Mouse (Mus musculus) heart, embryonic 16.5 days (tissue): ENCODE measurements around the gene Snx18. TPM values are rescaled to one million over a fixed set of nuclear protein-coding genes. Genes with fewer than 3 reads are reported as not detected.

Source experiments
- ATAC-seq: fragments of 200-750 bp; cut with Nextera tagmentation; replicated peaks from 2 replicates; pipeline ENCODE4 v1.8.0; 2017; ENCODE audit warnings: moderate number of reproducible peaks; ENCODE audit not compliant: insufficient read depth, low FRiP score; ENCODE audit errors: extremely low read depth
- H3K27ac ChIP-seq: fragments of 300-500 bp; sonication (generic); 2 replicates; pipeline ENCODE4 v1.5.1; 2014; ENCODE audit warnings: mild to moderate bottlenecking, low read length, control low read depth, moderate library complexity
- H3K27me3 ChIP-seq: fragments of 300-500 bp; sonication (generic); 2 replicates; pipeline ENCODE4 v1.6.1; 2014; ENCODE audit warnings: low read length, mixed read lengths; ENCODE audit not compliant: control insufficient read depth, insufficient read depth
- H3K36me3 ChIP-seq: fragments of 300-500 bp; sonication (generic); 2 replicates; pipeline ENCODE4 v1.6.1; 2014; ENCODE audit not compliant: control insufficient read depth, insufficient read depth
- H3K4me1 ChIP-seq: fragments of 300-500 bp; sonication (generic); 2 replicates; pipeline ENCODE4 v1.6.1; 2014; ENCODE audit warnings: low read length, mixed read lengths; ENCODE audit not compliant: control insufficient read depth, insufficient read depth
- H3K4me2 ChIP-seq: fragments of 300-500 bp; sonication (generic); 2 replicates; pipeline ENCODE4 v1.6.1; 2014; ENCODE audit warnings: low read depth, mild to moderate bottlenecking, control low read depth, low read length
- H3K4me3 ChIP-seq: fragments of 300-500 bp; sonication (generic); 2 replicates; pipeline ENCODE4 v1.5.1; 2014; ENCODE audit warnings: mild to moderate bottlenecking, control low read depth, low read length
- H3K9ac ChIP-seq: fragments of 300-500 bp; sonication (generic); 2 replicates; pipeline ENCODE4 v1.6.1; 2014; ENCODE audit warnings: low read length, control low read depth
- H3K9me3 ChIP-seq: fragments of 300-500 bp; sonication (generic); replicated peaks from 2 replicates; pipeline ENCODE4 v1.6.1; 2016; ENCODE audit warnings: low read length; ENCODE audit not compliant: control insufficient read depth
- WGBS: fragments of 180-500 bp; shearing (Covaris S2); extraction: QIAGEN DNeasy Blood & Tissue Kit; methylation state at CpG from one replicate; pipeline ENCODE4 v1.1.7; 2014; 5-methylcytosine and 5-hydroxymethylcytosine counted together
- polyA plus RNA-seq: library from polyadenylated mRNA; unstranded; fragments of >200 nt; fragmentation: Nextera tagmentation; extraction: Ambion mirVana; gene quantifications from 2 replicates; pipeline ENCODE4 v1.2.1, GENCODE M21; 2015

Gene Snx18
- polyA plus RNA-seq, 1 experiment from 2014 or later: 10.7 TPM

- H3K27me3 ChIP-seq: no peaks in the 10 kb centered on the region
- no peaks in the 10 kb centered on the region for H3K36me3 ChIP-seq
- no peaks in the 10 kb centered on the region for H3K9me3 ChIP-seq
- no peak overlapping the region for H3K9ac ChIP-seq
- H3K4me1 ChIP-seq: no peaks in the 10 kb centered on the region
- 75% methylated on average over 11 of the region's 11 CpGs for WGBS
- H3K4me2 ChIP-seq: no peak overlapping the region
- H3K27ac ChIP-seq: no peak overlapping the region
- H3K4me3 ChIP-seq: no peak overlapping the region
- no peak for ATAC-seq
Observed at GRCm38 (mm10) chr13:113640944-113641597, 22.7 kb upstream of the Snx18 start.

GRCm38 (mm10) chr13:113638914-113639313, 20.6 kb upstream of the Snx18 start:
- H3K27me3 ChIP-seq: no peaks in the 10 kb centered on the region
- WGBS: 23% methylated on average over 7 of the region's 7 CpGs
- ATAC-seq: no peak
- H3K36me3 ChIP-seq: no peaks in the 10 kb centered on the region
- H3K4me3 ChIP-seq: no peak overlapping the region
- no peaks in the 10 kb centered on the region for H3K9me3 ChIP-seq
- 0 out of 2 replicates have a peak, but pooled peaks cover 3% of the 10 kb centered on the region for H3K4me1 ChIP-seq
- H3K4me2 ChIP-seq: peak overlapping the region; percentile 35
- no peak overlapping the region for H3K9ac ChIP-seq
- no peak overlapping the region for H3K27ac ChIP-seq

GRCm38 (mm10) chr13:113635799-113636222, 17.4 kb upstream of the Snx18 start:
- WGBS: 60% methylated on average over 17 of the region's 17 CpGs
- Histone ChIP-seq H3K9ac (no peak overlapping the region), H3K4me3 (no peak overlapping the region), H3K9me3 (no peaks in the 10 kb centered on the region), H3K27me3 (no peaks in the 10 kb centered on the region), H3K4me2 (peak overlapping the region; percentile 17), H3K27ac (no peak overlapping the region), H3K36me3 (no peaks in the 10 kb centered on the region), H3K4me1 (0 out of 2 replicates have a peak, but pooled peaks cover 3% of the 10 kb centered on the region)
- ATAC-seq: no peak; the same call in 1 of the 2 replicates

GRCm38 (mm10) chr13:113634732-113635481, 16.5 kb upstream of the Snx18 start:
- H3K9me3 ChIP-seq: no peaks in the 10 kb centered on the region
- ATAC-seq: no peak
- H3K4me3 ChIP-seq: no peak overlapping the region
- no peaks in the 10 kb centered on the region for H3K36me3 ChIP-seq
- no peaks in the 10 kb centered on the region for H3K27me3 ChIP-seq
- no peak overlapping the region for H3K4me2 ChIP-seq
- 0 out of 2 replicates have a peak, but pooled peaks cover 3% of the 10 kb centered on the region for H3K4me1 ChIP-seq
- no peak overlapping the region for H3K27ac ChIP-seq
- no peak overlapping the region for H3K9ac ChIP-seq
- 38% methylated on average over 15 of the region's 15 CpGs for WGBS

- WGBS: 55% methylated on average over 6 of the region's 6 CpGs
Observed at GRCm38 (mm10) chr13:113632506-113632905, 14.1 kb upstream of the Snx18 start.

GRCm38 (mm10) chr13:113627601-113628000, 9.2 kb upstream of the Snx18 start:
- Histone ChIP-seq H3K4me2 (no peak overlapping the region), H3K9ac (no peak overlapping the region), H3K36me3 (no peaks in the 10 kb centered on the region), H3K4me3 (no peak overlapping the region), H3K9me3 (no peaks in the 10 kb centered on the region), H3K27me3 (no peaks in the 10 kb centered on the region), H3K4me1 (no peaks in the 10 kb centered on the region), H3K27ac (no peak overlapping the region)
- ATAC-seq: no peak
- 81% methylated on average over 8 of the region's 8 CpGs for WGBS

More at GRCm38 (mm10) chr13:113632506-113632905, 14.1 kb upstream of the Snx18 start:
- Histone ChIP-seq H3K4me1 (0 out of 2 replicates have a peak, but pooled peaks cover 3% of the 10 kb centered on the region), H3K4me2 (no peak overlapping the region), H3K36me3 (no peaks in the 10 kb centered on the region), H3K27me3 (no peaks in the 10 kb centered on the region), H3K9me3 (no peaks in the 10 kb centered on the region), H3K9ac (no peak overlapping the region), H3K27ac (no peak overlapping the region), H3K4me3 (no peak overlapping the region)
- ATAC-seq: no peak

- H3K9me3 ChIP-seq: no peaks in the 10 kb centered on the region
- no peak overlapping the region for H3K4me3 ChIP-seq
- no peaks in the 10 kb centered on the region for H3K27me3 ChIP-seq
- no peak overlapping the region for H3K9ac ChIP-seq
- H3K27ac ChIP-seq: no peak overlapping the region
- H3K4me1 ChIP-seq: 0 out of 2 replicates have a peak, but pooled peaks cover 3% of the 10 kb centered on the region
- WGBS: 63% methylated on average over 8 of the region's 8 CpGs
- H3K36me3 ChIP-seq: no peaks in the 10 kb centered on the region
- ATAC-seq: no peak
- no peak overlapping the region for H3K4me2 ChIP-seq
Observed at GRCm38 (mm10) chr13:113622865-113623255, 4.5 kb upstream of the Snx18 start.

GRCm38 (mm10) chr13:113622122-113622864, 3.9 kb upstream of the Snx18 start:
- Histone ChIP-seq H3K9ac (no peak overlapping the region), H3K36me3 (no peaks in the 10 kb centered on the region), H3K4me2 (no peak overlapping the region), H3K4me3 (no peak overlapping the region), H3K9me3 (no peaks in the 10 kb centered on the region), H3K27ac (no peak overlapping the region), H3K4me1 (peaks cover 4% of the 10 kb centered on the region; the same call in 1 of the 2 replicates), H3K27me3 (no peaks in the 10 kb centered on the region)
- ATAC-seq: no peak
- 53% methylated on average over 11 of the region's 11 CpGs for WGBS
